Mouse (Mus musculus) brain, embryonic 14.5 days (tissue): ENCODE results near the gene Xrcc4.

Experiments used
- CTCF ChIP-seq: fragments of 200-500 bp; IDR thresholded peaks from 2 replicates; pipeline ENCODE4 v1.5.1; 2012; ENCODE audit warnings: inconsistent platforms, mild to moderate bottlenecking, moderate library complexity, borderline replicate concordance; ENCODE audit not compliant: insufficient read depth, insufficient read length; ENCODE audit errors: extremely low read depth
- POLR2A ChIP-seq: fragments of 200-500 bp; IDR thresholded peaks from 2 replicates; pipeline ENCODE4 v1.6.1; 2012; ENCODE audit warnings: mild to moderate bottlenecking, inconsistent platforms, borderline replicate concordance; ENCODE audit not compliant: poor library complexity, insufficient read depth, insufficient read length, severe bottlenecking; ENCODE audit errors: extremely low read depth

DNA sequence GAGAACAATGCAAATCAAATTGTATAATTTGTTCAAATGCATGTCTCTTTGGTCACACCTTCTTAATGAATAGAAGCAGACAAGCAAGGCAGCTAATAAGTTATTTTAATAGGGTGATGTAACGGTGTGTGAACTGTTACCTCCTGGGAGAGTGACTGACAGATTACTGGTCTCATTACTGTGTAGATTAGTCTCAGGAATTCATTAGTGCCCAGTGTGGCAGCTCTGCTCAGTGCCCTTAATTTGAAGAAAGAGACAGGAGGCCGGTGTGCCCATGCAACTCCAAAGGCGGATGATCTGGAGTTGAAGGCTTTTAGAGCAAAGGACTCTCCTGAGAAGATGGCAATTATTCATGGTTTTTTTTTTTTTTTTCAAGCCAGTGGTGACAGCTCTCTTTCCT is 291.7 kb downstream of the Xrcc4 start:
- TF ChIP-seq CTCF (no peak), POLR2A (no peak)
